Mouse (Mus musculus) lung, embryonic 14.5 days (tissue): ENCODE measurements at regions not wholly inside any gene's neighbourhood (a gene's known extent, or its start where the extent isn't known, plus 50 kb on each side); places are given as distances from the start of the nearest gene placed in this dataset.

Source experiments
- ATAC-seq: fragments of 200-750 bp; cut with Nextera tagmentation; 2 replicates; pipeline ENCODE4 v1.8.0; 2017; ENCODE audit warnings: mild to moderate bottlenecking, moderate TSS enrichment, moderate library complexity; ENCODE audit not compliant: insufficient read depth
- DNase-seq: peaks from one replicate; pipeline ENCODE4 v3.0.0-alpha.2; 2015
- H3K27ac ChIP-seq: fragments of 300-500 bp; sonication (generic); 2 replicates; pipeline ENCODE4 v1.5.1; 2014; ENCODE audit warnings: low read depth, mild to moderate bottlenecking, moderate library complexity
- H3K27me3 ChIP-seq: fragments of 300-500 bp; sonication (generic); 2 replicates; pipeline ENCODE4 v1.6.1; 2014; ENCODE audit warnings: low read length, control low read depth; ENCODE audit not compliant: insufficient read depth
- H3K36me3 ChIP-seq: fragments of 300-500 bp; sonication (generic); 2 replicates; pipeline ENCODE4 v1.6.1; 2014; ENCODE audit warnings: control low read depth; ENCODE audit not compliant: insufficient read depth
- H3K4me1 ChIP-seq: fragments of 300-500 bp; sonication (generic); 2 replicates; pipeline ENCODE4 v1.6.1; 2014; ENCODE audit warnings: antibody characterized with exemption, control low read depth; ENCODE audit not compliant: insufficient read depth
- H3K4me2 ChIP-seq: fragments of 300-500 bp; sonication (generic); 2 replicates; pipeline ENCODE4 v1.6.1; 2014; ENCODE audit warnings: mild to moderate bottlenecking
- H3K4me3 ChIP-seq: fragments of 300-500 bp; sonication (generic); 2 replicates; pipeline ENCODE4 v1.5.1; 2014; ENCODE audit warnings: low read depth, low read length
- H3K9ac ChIP-seq: fragments of 300-500 bp; sonication (generic); 2 replicates; pipeline ENCODE4 v1.6.1; 2014
- H3K9me3 ChIP-seq: fragments of 300-500 bp; sonication (generic); 2 replicates; pipeline ENCODE4 v1.6.1; 2016; ENCODE audit warnings: low read depth, low read length, control low read depth
- CTCF ChIP-seq: IDR thresholded peaks from 2 replicates; pipeline ENCODE4 v1.5.1; 2016; ENCODE audit warnings: antibody characterized with exemption, low read depth
- WGBS: fragments of 180-500 bp; shearing (Covaris S2); extraction: QIAGEN DNeasy Blood & Tissue Kit; methylation state at CpG from one replicate; pipeline ENCODE4 v1.1.7; 2014; 5-methylcytosine and 5-hydroxymethylcytosine counted together

DNA sequence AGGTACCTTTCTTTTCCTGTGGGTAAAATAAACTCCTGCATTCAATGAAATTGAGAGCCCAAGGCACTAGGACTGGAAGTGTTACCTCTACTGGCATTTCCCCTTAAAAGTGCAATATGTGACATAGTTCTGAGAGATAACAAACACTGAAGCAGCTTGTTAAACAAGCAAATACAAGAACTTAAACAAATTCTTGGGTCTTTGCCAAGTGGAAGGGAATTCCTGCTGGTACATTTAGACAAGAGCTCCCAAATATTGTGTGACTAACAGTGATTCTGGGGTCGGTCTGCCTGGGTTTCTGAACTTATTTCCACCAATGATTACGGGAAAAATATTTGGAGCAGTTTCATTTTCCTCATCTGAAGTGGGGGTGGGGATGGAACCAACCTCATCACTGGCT is 677.4 kb upstream of the Tenm2 start:
- ATAC-seq (no peak), DNase-seq (peak; percentile 84)
- no peak overlapping the region for H3K27ac ChIP-seq
- H3K9ac ChIP-seq: no peak overlapping the region
- H3K9me3 ChIP-seq: no peaks in the 10 kb centered on the region
- no peak overlapping the region for H3K4me2 ChIP-seq
- no peaks in the 10 kb centered on the region for H3K27me3 ChIP-seq
- 22% methylated on average over 2 of the region's 2 CpGs for WGBS
- H3K36me3 ChIP-seq: no peaks in the 10 kb centered on the region
- H3K4me1 ChIP-seq: no peaks in the 10 kb centered on the region
- no peak for TF ChIP-seq CTCF
- H3K4me3 ChIP-seq: no peak overlapping the region

DNA sequence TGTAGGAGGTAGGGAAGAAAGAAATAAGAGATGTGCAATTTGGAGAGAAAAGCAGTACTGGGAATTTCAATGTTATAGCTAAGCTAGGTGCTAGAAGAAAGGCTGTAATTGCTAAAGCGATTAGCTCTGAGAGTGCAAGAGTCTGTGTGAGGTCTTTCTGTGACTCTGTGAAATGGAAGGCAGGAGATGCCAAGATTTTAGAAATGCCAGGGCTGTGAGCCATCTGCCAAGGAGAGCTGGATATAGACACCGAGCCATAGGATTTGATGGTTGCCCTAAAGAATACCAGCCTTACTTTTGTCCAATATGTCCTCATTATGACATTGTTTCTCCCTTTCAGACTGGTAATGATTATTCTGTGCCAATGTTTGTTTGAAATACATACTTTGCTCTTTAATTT is 669.2 kb upstream of the Tenm2 start:
- Histone ChIP-seq H3K4me1 (no peaks in the 10 kb centered on the region), H3K27ac (no peak overlapping the region), H3K9ac (no peak overlapping the region), H3K4me2 (no peak overlapping the region), H3K9me3 (no peaks in the 10 kb centered on the region), H3K36me3 (no peaks in the 10 kb centered on the region), H3K27me3 (no peaks in the 10 kb centered on the region), H3K4me3 (no peak overlapping the region)
- DNase-seq (no peak), ATAC-seq (no peak)
- 84% methylated on average over 2 of the region's 2 CpGs for WGBS
- TF ChIP-seq CTCF: no peak

DNA sequence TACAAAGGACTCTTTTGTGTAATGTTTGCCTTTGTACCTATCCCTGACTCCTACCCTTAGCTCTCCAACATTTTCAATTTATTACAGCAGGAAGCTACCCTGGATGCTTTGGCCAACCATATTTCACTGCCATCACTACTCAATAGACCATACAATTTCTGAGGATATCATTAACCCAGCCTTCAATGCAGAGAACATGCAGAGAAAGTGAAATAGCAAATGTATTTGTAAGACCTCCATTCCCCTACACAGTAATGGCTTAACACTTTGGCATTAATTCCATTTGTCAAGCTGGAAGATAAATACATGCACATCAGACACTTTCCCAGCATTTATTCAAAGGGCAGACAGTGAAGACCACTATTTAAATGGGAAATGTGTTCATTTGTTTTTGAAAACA is 661.9 kb upstream of the Tenm2 start:
- no peak for ATAC-seq
- Histone ChIP-seq H3K9ac (no peak overlapping the region), H3K36me3 (no peaks in the 10 kb centered on the region), H3K9me3 (no peaks in the 10 kb centered on the region), H3K4me1 (no peaks in the 10 kb centered on the region), H3K4me2 (no peak overlapping the region), H3K4me3 (no peak overlapping the region), H3K27me3 (no peaks in the 10 kb centered on the region), H3K27ac (no peak overlapping the region)
- no peak for TF ChIP-seq CTCF
- no peak for DNase-seq

GRCm38 (mm10) chr11:37882717-37883116 is 647.0 kb upstream of the Tenm2 start:
- H3K4me1 ChIP-seq: no peaks in the 10 kb centered on the region
- ATAC-seq (no peak), DNase-seq (no peak)
- no peaks in the 10 kb centered on the region for H3K9me3 ChIP-seq
- 70% methylated on average over 4 of the region's 4 CpGs for WGBS
- H3K27me3 ChIP-seq: no peaks in the 10 kb centered on the region
- H3K4me2 ChIP-seq: no peak overlapping the region
- no peak overlapping the region for H3K4me3 ChIP-seq
- H3K36me3 ChIP-seq: no peaks in the 10 kb centered on the region
- H3K27ac ChIP-seq: no peak overlapping the region
- no peak overlapping the region for H3K9ac ChIP-seq
- TF ChIP-seq CTCF: no peak

GRCm38 (mm10) chr11:37837301-37837700 is 601.5 kb upstream of the Tenm2 start:
- 64% methylated on average over 5 of the region's 5 CpGs for WGBS
- H3K27me3 ChIP-seq: no peaks in the 10 kb centered on the region
- no peak overlapping the region for H3K4me2 ChIP-seq
- no peak overlapping the region for H3K9ac ChIP-seq
- H3K9me3 ChIP-seq: no peaks in the 10 kb centered on the region
- no peaks in the 10 kb centered on the region for H3K4me1 ChIP-seq
- H3K36me3 ChIP-seq: no peaks in the 10 kb centered on the region
- no peak for DNase-seq
- H3K4me3 ChIP-seq: no peak overlapping the region
- ATAC-seq: no peak
- no peak overlapping the region for H3K27ac ChIP-seq
- TF ChIP-seq CTCF: no peak

DNA sequence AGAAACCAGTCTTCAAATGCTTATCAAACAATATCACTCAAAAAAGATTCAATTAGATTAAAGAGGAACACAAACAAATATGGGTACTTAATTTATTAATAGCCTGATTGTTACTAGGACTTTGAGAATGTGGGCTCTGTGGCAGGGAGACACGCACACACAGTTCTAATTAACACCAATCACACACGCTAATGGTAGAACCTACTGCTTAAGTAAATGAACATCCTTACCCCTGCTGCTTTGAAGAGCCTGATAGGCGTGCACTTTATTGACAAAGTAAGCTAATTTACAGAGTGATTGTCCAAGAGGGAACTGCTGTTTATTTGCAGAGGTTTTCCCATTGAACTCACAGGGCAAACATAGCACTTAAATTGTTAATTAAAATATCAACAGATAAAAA is 595.2 kb upstream of the Tenm2 start:
- DNase-seq (no peak), ATAC-seq (no peak)
- H3K9ac ChIP-seq: no peak overlapping the region
- no peak for TF ChIP-seq CTCF
- H3K9me3 ChIP-seq: no peaks in the 10 kb centered on the region
- H3K4me1 ChIP-seq: no peaks in the 10 kb centered on the region
- H3K27ac ChIP-seq: no peak overlapping the region
- WGBS: 42% methylated on average over 3 of the region's 3 CpGs
- H3K4me2 ChIP-seq: no peak overlapping the region
- H3K27me3 ChIP-seq: no peaks in the 10 kb centered on the region
- H3K36me3 ChIP-seq: no peaks in the 10 kb centered on the region
- H3K4me3 ChIP-seq: no peak overlapping the region

DNA sequence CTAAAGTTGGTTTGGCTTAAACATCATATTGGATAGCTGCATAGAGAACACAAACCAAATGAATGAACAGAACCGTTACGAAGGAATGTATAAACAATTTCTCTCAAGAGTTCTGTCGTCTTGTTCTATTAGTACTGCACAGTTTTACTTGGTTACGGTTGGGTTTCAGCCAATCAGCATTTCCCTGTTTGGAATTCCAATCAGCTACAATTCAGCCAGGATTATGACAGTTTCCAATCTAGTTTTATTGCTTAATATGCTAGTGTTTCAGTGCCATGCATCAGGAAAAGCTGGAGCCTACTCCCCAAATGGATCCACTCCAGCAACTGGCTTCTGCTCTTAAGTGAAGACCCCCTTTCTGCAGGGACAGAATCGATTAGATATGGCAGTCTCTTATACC is 571.0 kb upstream of the Tenm2 start:
- peak; percentile 10 for DNase-seq
- no peaks in the 10 kb centered on the region for H3K9me3 ChIP-seq
- no peaks in the 10 kb centered on the region for H3K4me1 ChIP-seq
- no peak for TF ChIP-seq CTCF
- H3K9ac ChIP-seq: no peak overlapping the region
- H3K27ac ChIP-seq: no peak overlapping the region
- no peak for ATAC-seq
- 60% methylated on average over 5 of the region's 5 CpGs for WGBS
- no peaks in the 10 kb centered on the region for H3K36me3 ChIP-seq
- no peak overlapping the region for H3K4me2 ChIP-seq
- no peak overlapping the region for H3K4me3 ChIP-seq
- H3K27me3 ChIP-seq: no peaks in the 10 kb centered on the region

GRCm38 (mm10) chr11:37798783-37799318 is 563.1 kb upstream of the Tenm2 start:
- Histone ChIP-seq H3K4me2 (no peak overlapping the region), H3K36me3 (no peaks in the 10 kb centered on the region), H3K27me3 (no peaks in the 10 kb centered on the region), H3K9me3 (no peaks in the 10 kb centered on the region), H3K4me1 (no peaks in the 10 kb centered on the region), H3K4me3 (no peak overlapping the region), H3K9ac (no peak overlapping the region), H3K27ac (no peak overlapping the region)
- no peak for TF ChIP-seq CTCF
- ATAC-seq: no peak
- WGBS: 52% methylated on average over 6 of the region's 6 CpGs
- no peak for DNase-seq
